ENCODE assay signal across 9 mouse cellular contexts in the genomic region with DNA sequence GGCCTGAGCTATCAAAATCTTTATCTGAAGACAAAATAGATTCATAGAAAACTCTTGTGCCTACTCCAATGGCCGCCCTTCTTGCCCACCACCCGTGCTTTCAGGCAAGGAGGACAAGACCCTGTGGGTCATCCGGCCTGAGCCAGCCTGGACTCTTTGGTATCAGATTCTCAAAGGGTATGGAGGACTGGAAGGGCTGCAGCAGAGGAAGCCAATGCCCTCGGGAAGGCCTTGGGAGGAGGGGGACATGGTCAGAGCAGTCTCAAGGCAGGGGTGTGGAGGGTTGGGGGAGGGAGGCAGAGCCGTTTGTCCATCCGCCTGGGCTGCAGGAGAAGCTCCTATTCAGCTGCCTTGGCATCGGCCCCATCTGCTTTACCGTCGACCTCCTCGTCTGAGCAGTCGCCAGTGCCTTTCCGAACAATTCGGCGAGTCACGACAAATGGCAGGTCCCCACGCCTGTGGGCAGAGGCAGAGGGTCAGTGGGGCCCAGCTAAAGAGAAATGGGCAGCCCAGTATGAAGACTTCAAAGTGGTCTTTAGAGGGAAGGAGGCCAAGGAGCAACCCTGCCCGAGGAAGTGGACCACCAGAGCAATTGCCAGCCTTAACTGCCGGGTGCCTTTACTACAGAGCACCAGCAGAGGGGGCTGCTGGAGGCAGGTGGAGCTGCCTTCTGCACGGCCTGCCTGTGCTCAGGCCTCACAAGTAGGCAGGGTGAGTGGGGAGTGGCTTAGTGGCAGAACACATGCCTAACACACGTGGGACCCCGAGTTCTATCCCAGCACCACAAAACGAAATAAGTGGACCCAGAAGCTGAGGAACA. TPM values are rescaled to one million over a fixed set of nuclear protein-coding genes. Genes with fewer than 3 reads are reported as not detected.
A peak's percentile ranks its signal among the peaks of the same experiment; 100 is the strongest.
DNase-seq lines count a peak whose midpoint lies in the region; ATAC-seq and TF ChIP-seq lines count a peak whose summit lies in the region.
"Had no signal": no experiment of that assay in that cellular context is flagged by ENCODE, and none has a peak within 500 bp of the region (broad histone marks: within the 10 kb centered on the region; RNA-seq: fewer than 3 reads in every experiment).

No protein-coding gene starts in this region.

- H3K36me3 ChIP-seq in forebrain, embryonic 15.5 days: peaks cover 50% of the 10 kb centered on the region
- peaks cover 59% of the 10 kb centered on the region for H3K36me3 ChIP-seq in forebrain, embryonic 12.5 days (replicated peaks)

- H3K27me3 ChIP-seq in forebrain, embryonic 15.5 days: no peaks in the 10 kb centered on the region
- no peaks in the 10 kb centered on the region for H3K27me3 ChIP-seq in forebrain, embryonic 12.5 days
- H3K27me3 ChIP-seq: hindbrain, embryonic 15.5 days had no signal

- peak; percentile 52 for DNase-seq in ovary, postnatal 36 days (ENCODE audit: low spot score)
- DNase-seq in ovary, postnatal 14 days (ENCODE audit: low spot score): no peak
- DNase-seq in kidney, postnatal 4 days: peak; percentile 66 to 77
- no peak for DNase-seq in adipocyte (ENCODE audit: low spot score)

- H3K4me3 ChIP-seq in forebrain, embryonic 15.5 days: no peak overlapping the region
- no peak overlapping the region for H3K4me3 ChIP-seq in forebrain, embryonic 12.5 days (replicated peaks)
- H3K4me3 ChIP-seq in olfactory bulb, adult 2 months (ENCODE audit: insufficient read depth, low read depth, low read length): no peak overlapping the region
- H3K4me3 ChIP-seq: hindbrain, embryonic 15.5 days had no signal

- TF ChIP-seq CTCF in olfactory bulb, adult 2 months (IDR thresholded peaks at IDR 0.05; ENCODE audit: insufficient read depth, low read depth, low read length): peak; percentile 66

- 0 out of 2 replicates have a peak, but pooled peaks have one; percentile 48 for ATAC-seq in forebrain, embryonic 15.5 days (replicated peaks)
- ATAC-seq in forebrain, embryonic 12.5 days (ENCODE audit: low FRiP score): no peak
- peak; percentile 85 for ATAC-seq in common myeloid progenitor, adult 5-6 weeks (replicated peaks; ENCODE audit: low read depth, poor library complexity, severe bottlenecking)

- no peaks in the 10 kb centered on the region for H3K4me1 ChIP-seq in forebrain, embryonic 15.5 days
- 0 out of 2 replicates have a peak, but pooled peaks cover 3% of the 10 kb centered on the region for H3K4me1 ChIP-seq in forebrain, embryonic 12.5 days
- H3K4me1 ChIP-seq in olfactory bulb, adult 2 months (ENCODE audit: control insufficient read depth, insufficient read depth, low read length): peaks cover 14% of the 10 kb centered on the region
- H3K4me1 ChIP-seq: hindbrain, embryonic 15.5 days had no signal

- TF ChIP-seq POLR2A in olfactory bulb, adult 2 months (IDR thresholded peaks at IDR 0.05; ENCODE audit: insufficient read depth, low read depth, low read length): no peak

- 73% methylated on average over 22 of the region's 22 CpGs for WGBS in forebrain, embryonic 15.5 days
- 79% methylated on average over 22 of the region's 22 CpGs for WGBS in forebrain, embryonic 12.5 days
- 60% methylated on average over 22 of the region's 22 CpGs for WGBS in olfactory bulb, adult 2 months

- no peaks in the 10 kb centered on the region for H3K9me3 ChIP-seq in forebrain, embryonic 15.5 days
- no peaks in the 10 kb centered on the region for H3K9me3 ChIP-seq in forebrain, embryonic 12.5 days
- H3K9me3 ChIP-seq: hindbrain, embryonic 15.5 days had no signal

- no peak overlapping the region for H3K27ac ChIP-seq in forebrain, embryonic 15.5 days (replicated peaks)
- H3K27ac ChIP-seq in forebrain, embryonic 12.5 days: no peak overlapping the region
- H3K27ac ChIP-seq in olfactory bulb, adult 2 months (ENCODE audit: insufficient read depth, low read depth, low read length): no peak overlapping the region
- H3K27ac ChIP-seq: hindbrain, embryonic 15.5 days had no signal

- no peak overlapping the region for H3K9ac ChIP-seq in forebrain, embryonic 15.5 days (replicated peaks)
- H3K9ac ChIP-seq in forebrain, embryonic 12.5 days: no peak overlapping the region
- H3K9ac ChIP-seq: hindbrain, embryonic 15.5 days had no signal

- H3K4me2 ChIP-seq in forebrain, embryonic 15.5 days (replicated peaks): no peak overlapping the region
- no peak overlapping the region for H3K4me2 ChIP-seq in forebrain, embryonic 12.5 days
- H3K4me2 ChIP-seq: hindbrain, embryonic 15.5 days had no signal

RNA-seq across cellular contexts. Expression of gene Apol8, which starts 5.0 kb away (rescaled TPM):
- 0.20 TPM in 1 of 2 replicates, not detected in the other for polyA plus RNA-seq in forebrain, embryonic 15.5 days (2015; fragmentation: Nextera tagmentation; extraction: Ambion mirVana)
- polyA plus RNA-seq in forebrain, embryonic 12.5 days (2016; fragmentation: Nextera tagmentation; extraction: Ambion mirVana): 0.24 and 0.46 TPM in 2 replicates
- total RNA-seq in common myeloid progenitor, adult 5-6 weeks (2017): 0.27 and 2.6 TPM in 2 replicates
- polyA plus RNA-seq in olfactory bulb, adult 2 months (2012; ENCODE audit: insufficient read depth, insufficient read length, low replicate concordance, missing spikeins): not detected in 2 replicates

RNA-seq across cellular contexts. Expression of gene Apol9b, which starts 32.9 kb away (rescaled TPM):
- not detected in 2 replicates for polyA plus RNA-seq in forebrain, embryonic 15.5 days (2015; fragmentation: Nextera tagmentation; extraction: Ambion mirVana)
- polyA plus RNA-seq in forebrain, embryonic 12.5 days (2016; fragmentation: Nextera tagmentation; extraction: Ambion mirVana): not detected in 2 replicates
- total RNA-seq in common myeloid progenitor, adult 5-6 weeks (2017): 0.23 TPM in 1 of 2 replicates, not detected in the other
- not detected in 2 replicates for polyA plus RNA-seq in olfactory bulb, adult 2 months (2012; ENCODE audit: insufficient read depth, insufficient read length, low replicate concordance, missing spikeins)
- polyA plus RNA-seq: hindbrain, embryonic 15.5 days had no signal

Comparison
In these comparisons a context has a peak if more than half of its experiments do, and no peak if none do; other contexts are left out.
1. DNase-seq: peak in ovary, postnatal 36 days (single experiment) and kidney, postnatal 4 days (2 of 2); none in ovary, postnatal 14 days (single experiment) and adipocyte (single experiment).